Mouse (Mus musculus): ENCODE measurements at regions not wholly inside any gene's neighbourhood (a gene's known extent, or its start where the extent isn't known, plus 50 kb on each side); places are given as distances from the start of the nearest gene placed in this dataset.

DNA sequence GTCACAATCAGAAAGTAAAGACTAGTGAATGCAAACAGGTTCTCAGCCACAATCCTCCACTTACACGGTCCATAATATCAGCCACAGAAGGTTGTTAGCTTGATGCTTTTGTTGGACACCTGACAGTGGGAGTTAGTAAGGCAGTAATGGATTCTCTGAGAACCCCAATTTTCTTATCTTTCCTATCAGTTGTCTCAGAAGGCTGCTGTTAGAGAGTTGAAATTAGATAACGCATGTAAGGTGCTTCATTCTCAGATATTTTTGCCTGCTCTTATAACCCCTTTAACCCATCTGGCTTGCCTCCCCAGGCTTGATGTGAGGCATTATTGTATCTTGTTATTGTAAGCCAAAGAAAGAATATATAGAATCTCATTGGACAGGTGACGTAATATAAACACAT is 63.0 kb upstream of the Ube2e3 start:
- DNase-seq (ENCODE audit: low spot score) = no peak
- Histone ChIP-seq H3K27me3 (ENCODE audit: control insufficient read depth, insufficient read depth, low read length) (no peaks in the 10 kb centered on the region), H3K4me2 (replicated peaks; ENCODE audit: low read depth, low read length) (no peak overlapping the region), H3K27ac (ENCODE audit: low read depth, low read length) (no peak overlapping the region), H3K36me3 (ENCODE audit: control insufficient read depth, insufficient read depth, low read length) (no peaks in the 10 kb centered on the region), H3K9me3 (ENCODE audit: control insufficient read depth, low read length) (no peaks in the 10 kb centered on the region), H3K4me3 (ENCODE audit: low read depth, low read length) (no peak overlapping the region), H3K9ac (ENCODE audit: low read depth, low read length) (no peak overlapping the region), H3K4me1 (replicated peaks; ENCODE audit: control insufficient read depth, insufficient read depth, low read length) (no peaks in the 10 kb centered on the region)
- no peak for ATAC-seq (ENCODE audit: low FRiP score)
- WGBS = 93% methylated on average over 3 of the region's 3 CpGs

GRCm38 (mm10) chr2:78803543-78803942 is 64.4 kb upstream of the Ube2e3 start:
- no peaks in the 10 kb centered on the region for H3K27me3 ChIP-seq (ENCODE audit: control insufficient read depth, insufficient read depth, low read length)
- H3K4me3 ChIP-seq (ENCODE audit: low read depth, low read length) = no peak overlapping the region
- no peaks in the 10 kb centered on the region for H3K9me3 ChIP-seq (ENCODE audit: control insufficient read depth, low read length)
- H3K27ac ChIP-seq (ENCODE audit: low read depth, low read length) = no peak overlapping the region
- no peaks in the 10 kb centered on the region for H3K36me3 ChIP-seq (ENCODE audit: control insufficient read depth, insufficient read depth, low read length)
- H3K4me2 ChIP-seq (replicated peaks; ENCODE audit: low read depth, low read length) = no peak overlapping the region
- DNase-seq (ENCODE audit: low spot score) (no peak), ATAC-seq (ENCODE audit: low FRiP score) (no peak)
- 86% methylated on average over 4 of the region's 4 CpGs for WGBS
- no peaks in the 10 kb centered on the region for H3K4me1 ChIP-seq (replicated peaks; ENCODE audit: control insufficient read depth, insufficient read depth, low read length)
- no peak overlapping the region for H3K9ac ChIP-seq (ENCODE audit: low read depth, low read length)

DNA sequence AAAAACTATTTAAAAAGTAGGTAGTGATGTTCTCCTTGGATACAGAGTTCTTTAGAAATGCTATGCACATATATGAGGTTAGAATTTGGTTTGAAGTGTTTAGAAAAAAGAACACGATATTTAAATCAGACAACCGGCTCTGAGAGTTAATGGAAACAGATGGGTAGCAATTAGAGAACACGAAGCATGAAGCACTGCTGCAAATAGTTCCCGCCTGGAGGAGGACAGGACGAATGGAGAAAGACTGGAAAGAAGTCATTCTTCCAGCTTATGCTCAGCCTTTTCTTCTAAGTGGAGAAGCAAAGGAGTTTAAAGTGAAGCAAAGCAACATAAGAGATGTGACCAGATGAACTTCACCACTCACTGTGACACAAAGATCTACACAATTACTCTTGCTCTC is 72.5 kb upstream of the Ube2e3 start:
- no peak overlapping the region for H3K4me3 ChIP-seq (ENCODE audit: low read depth, low read length)
- H3K27ac ChIP-seq (ENCODE audit: low read depth, low read length) = no peak overlapping the region
- H3K4me2 ChIP-seq (replicated peaks; ENCODE audit: low read depth, low read length) = no peak overlapping the region
- no peaks in the 10 kb centered on the region for H3K36me3 ChIP-seq (ENCODE audit: control insufficient read depth, insufficient read depth, low read length)
- DNase-seq (ENCODE audit: low spot score) (no peak), ATAC-seq (ENCODE audit: low FRiP score) (no peak)
- 80% methylated on average over 5 of the region's 5 CpGs for WGBS
- H3K4me1 ChIP-seq (replicated peaks; ENCODE audit: control insufficient read depth, insufficient read depth, low read length) = no peaks in the 10 kb centered on the region
- H3K27me3 ChIP-seq (ENCODE audit: control insufficient read depth, insufficient read depth, low read length) = no peaks in the 10 kb centered on the region
- no peak overlapping the region for H3K9ac ChIP-seq (ENCODE audit: low read depth, low read length)
- H3K9me3 ChIP-seq (ENCODE audit: control insufficient read depth, low read length) = no peaks in the 10 kb centered on the region

- H3K27me3 ChIP-seq (ENCODE audit: control insufficient read depth, insufficient read depth, low read length) = no peaks in the 10 kb centered on the region
- H3K9me3 ChIP-seq (ENCODE audit: control insufficient read depth, low read length) = no peaks in the 10 kb centered on the region
- no peak overlapping the region for H3K27ac ChIP-seq (ENCODE audit: low read depth, low read length)
- no peak overlapping the region for H3K9ac ChIP-seq (ENCODE audit: low read depth, low read length)
- H3K4me2 ChIP-seq (replicated peaks; ENCODE audit: low read depth, low read length) = no peak overlapping the region
- no peak overlapping the region for H3K4me3 ChIP-seq (ENCODE audit: low read depth, low read length)
- H3K4me1 ChIP-seq (replicated peaks; ENCODE audit: control insufficient read depth, insufficient read depth, low read length) = no peaks in the 10 kb centered on the region
- DNase-seq (ENCODE audit: low spot score) (no peak), ATAC-seq (ENCODE audit: low FRiP score) (no peak)
- WGBS = 87% methylated on average over 5 of the region's 5 CpGs
- no peaks in the 10 kb centered on the region for H3K36me3 ChIP-seq (ENCODE audit: control insufficient read depth, insufficient read depth, low read length)
Measured at GRCm38 (mm10) chr2:78794734-78795133, 73.2 kb upstream of the Ube2e3 start.

DNA sequence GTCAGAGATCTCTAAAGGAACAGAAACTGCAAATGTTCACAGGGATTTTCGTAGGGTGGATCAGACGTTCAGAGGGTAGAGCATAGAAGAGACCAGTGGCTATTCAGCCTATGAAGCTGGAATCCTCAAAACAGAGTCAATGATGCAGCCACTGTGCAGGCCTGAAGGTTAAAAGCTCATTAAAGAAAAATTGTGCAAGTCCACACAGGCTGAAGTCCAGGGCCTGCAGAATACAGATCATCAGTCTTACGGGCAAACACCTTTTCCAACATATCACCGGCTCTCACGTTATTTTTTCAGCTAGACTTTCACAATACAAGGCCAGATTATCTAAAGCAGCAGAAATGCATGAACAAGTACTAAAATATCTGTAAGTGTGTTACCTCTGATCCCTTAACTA is 78.8 kb upstream of the Ube2e3 start:
- Histone ChIP-seq H3K27ac (ENCODE audit: low read depth, low read length) (no peak overlapping the region), H3K36me3 (ENCODE audit: control insufficient read depth, insufficient read depth, low read length) (no peaks in the 10 kb centered on the region), H3K4me3 (ENCODE audit: low read depth, low read length) (no peak overlapping the region), H3K27me3 (ENCODE audit: control insufficient read depth, insufficient read depth, low read length) (no peaks in the 10 kb centered on the region), H3K4me2 (replicated peaks; ENCODE audit: low read depth, low read length) (no peak overlapping the region), H3K9ac (ENCODE audit: low read depth, low read length) (no peak overlapping the region), H3K4me1 (replicated peaks; ENCODE audit: control insufficient read depth, insufficient read depth, low read length) (no peaks in the 10 kb centered on the region), H3K9me3 (ENCODE audit: control insufficient read depth, low read length) (no peaks in the 10 kb centered on the region)
- WGBS = 91% methylated on average over 5 of the region's 5 CpGs
- ATAC-seq (ENCODE audit: low FRiP score) (no peak), DNase-seq (ENCODE audit: low spot score) (no peak)

DNA sequence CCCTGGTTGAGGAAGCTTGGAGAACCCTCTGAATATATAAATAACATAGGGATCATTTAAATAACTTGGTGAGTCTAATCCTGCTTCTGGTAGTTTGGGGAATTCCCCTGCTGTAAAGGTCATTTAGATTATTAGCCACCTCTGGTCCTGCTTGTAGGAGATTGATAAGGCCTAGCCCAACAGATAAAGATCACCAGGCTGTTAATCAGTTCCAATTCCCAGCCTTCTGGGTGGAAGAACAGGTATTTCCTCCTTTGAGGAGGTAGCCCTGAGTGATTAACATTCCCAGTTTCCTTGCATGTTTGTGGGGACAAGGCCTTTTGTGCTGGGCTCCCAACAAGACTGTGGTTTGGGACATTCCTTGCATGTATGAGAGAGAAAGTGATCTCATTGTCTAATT is 79.7 kb upstream of the Ube2e3 start:
- H3K36me3 ChIP-seq (ENCODE audit: control insufficient read depth, insufficient read depth, low read length) = no peaks in the 10 kb centered on the region
- H3K4me3 ChIP-seq (ENCODE audit: low read depth, low read length) = no peak overlapping the region
- H3K9me3 ChIP-seq (ENCODE audit: control insufficient read depth, low read length) = no peaks in the 10 kb centered on the region
- no peaks in the 10 kb centered on the region for H3K27me3 ChIP-seq (ENCODE audit: control insufficient read depth, insufficient read depth, low read length)
- H3K27ac ChIP-seq (ENCODE audit: low read depth, low read length) = no peak overlapping the region
- DNase-seq (ENCODE audit: low spot score) (no peak), ATAC-seq (ENCODE audit: low FRiP score) (no peak)
- H3K4me2 ChIP-seq (replicated peaks; ENCODE audit: low read depth, low read length) = no peak overlapping the region
- H3K4me1 ChIP-seq (replicated peaks; ENCODE audit: control insufficient read depth, insufficient read depth, low read length) = no peaks in the 10 kb centered on the region
- no peak overlapping the region for H3K9ac ChIP-seq (ENCODE audit: low read depth, low read length)

- DNase-seq (ENCODE audit: low spot score) = no peak
- no peaks in the 10 kb centered on the region for H3K4me1 ChIP-seq (replicated peaks; ENCODE audit: control insufficient read depth, insufficient read depth, low read length)
- H3K9ac ChIP-seq (ENCODE audit: low read depth, low read length) = no peak overlapping the region
- no peak overlapping the region for H3K27ac ChIP-seq (ENCODE audit: low read depth, low read length)
- WGBS = 92% methylated on average over 3 of the region's 3 CpGs
- H3K36me3 ChIP-seq (ENCODE audit: control insufficient read depth, insufficient read depth, low read length) = no peaks in the 10 kb centered on the region
- no peak overlapping the region for H3K4me2 ChIP-seq (replicated peaks; ENCODE audit: low read depth, low read length)
- H3K27me3 ChIP-seq (ENCODE audit: control insufficient read depth, insufficient read depth, low read length) = no peaks in the 10 kb centered on the region
- H3K4me3 ChIP-seq (ENCODE audit: low read depth, low read length) = no peak overlapping the region
- ATAC-seq (ENCODE audit: low FRiP score) = no peak
- H3K9me3 ChIP-seq (ENCODE audit: control insufficient read depth, low read length) = no peaks in the 10 kb centered on the region
Measured at GRCm38 (mm10) chr2:78779949-78780348, 88.0 kb upstream of the Ube2e3 start.

GRCm38 (mm10) chr2:78777589-78777988 is 90.3 kb upstream of the Ube2e3 start:
- Histone ChIP-seq H3K4me1 (replicated peaks; ENCODE audit: control insufficient read depth, insufficient read depth, low read length) (no peaks in the 10 kb centered on the region), H3K9ac (ENCODE audit: low read depth, low read length) (no peak overlapping the region), H3K27me3 (ENCODE audit: control insufficient read depth, insufficient read depth, low read length) (no peaks in the 10 kb centered on the region), H3K4me2 (replicated peaks; ENCODE audit: low read depth, low read length) (no peak overlapping the region), H3K9me3 (ENCODE audit: control insufficient read depth, low read length) (no peaks in the 10 kb centered on the region), H3K27ac (ENCODE audit: low read depth, low read length) (no peak overlapping the region), H3K4me3 (ENCODE audit: low read depth, low read length) (no peak overlapping the region), H3K36me3 (ENCODE audit: control insufficient read depth, insufficient read depth, low read length) (no peaks in the 10 kb centered on the region)
- ATAC-seq (ENCODE audit: low FRiP score) (no peak), DNase-seq (ENCODE audit: low spot score) (no peak)

- Histone ChIP-seq H3K36me3 (ENCODE audit: control insufficient read depth, insufficient read depth, low read length) (no peaks in the 10 kb centered on the region), H3K4me1 (replicated peaks; ENCODE audit: control insufficient read depth, insufficient read depth, low read length) (no peaks in the 10 kb centered on the region), H3K4me3 (ENCODE audit: low read depth, low read length) (no peak overlapping the region), H3K9ac (ENCODE audit: low read depth, low read length) (no peak overlapping the region), H3K4me2 (replicated peaks; ENCODE audit: low read depth, low read length) (no peak overlapping the region), H3K27me3 (ENCODE audit: control insufficient read depth, insufficient read depth, low read length) (no peaks in the 10 kb centered on the region), H3K9me3 (ENCODE audit: control insufficient read depth, low read length) (no peaks in the 10 kb centered on the region), H3K27ac (ENCODE audit: low read depth, low read length) (no peak overlapping the region)
- WGBS = 71% methylated on average over 6 of the region's 6 CpGs
- DNase-seq (ENCODE audit: low spot score) (no peak), ATAC-seq (ENCODE audit: low FRiP score) (no peak)
Measured at GRCm38 (mm10) chr2:78754362-78754761, 113.6 kb upstream of the Ube2e3 start.

All from hindbrain, embryonic 11.5 days (tissue).